Mouse (Mus musculus) heart, adult 11 months (tissue): Measurements from ENCODE around the gene Ndufs2.

ENCODE experiments used
- DNase-seq: peaks from one replicate; pipeline ENCODE4 v3.0.0; 2022

The Ndufs2 gene

DNA sequence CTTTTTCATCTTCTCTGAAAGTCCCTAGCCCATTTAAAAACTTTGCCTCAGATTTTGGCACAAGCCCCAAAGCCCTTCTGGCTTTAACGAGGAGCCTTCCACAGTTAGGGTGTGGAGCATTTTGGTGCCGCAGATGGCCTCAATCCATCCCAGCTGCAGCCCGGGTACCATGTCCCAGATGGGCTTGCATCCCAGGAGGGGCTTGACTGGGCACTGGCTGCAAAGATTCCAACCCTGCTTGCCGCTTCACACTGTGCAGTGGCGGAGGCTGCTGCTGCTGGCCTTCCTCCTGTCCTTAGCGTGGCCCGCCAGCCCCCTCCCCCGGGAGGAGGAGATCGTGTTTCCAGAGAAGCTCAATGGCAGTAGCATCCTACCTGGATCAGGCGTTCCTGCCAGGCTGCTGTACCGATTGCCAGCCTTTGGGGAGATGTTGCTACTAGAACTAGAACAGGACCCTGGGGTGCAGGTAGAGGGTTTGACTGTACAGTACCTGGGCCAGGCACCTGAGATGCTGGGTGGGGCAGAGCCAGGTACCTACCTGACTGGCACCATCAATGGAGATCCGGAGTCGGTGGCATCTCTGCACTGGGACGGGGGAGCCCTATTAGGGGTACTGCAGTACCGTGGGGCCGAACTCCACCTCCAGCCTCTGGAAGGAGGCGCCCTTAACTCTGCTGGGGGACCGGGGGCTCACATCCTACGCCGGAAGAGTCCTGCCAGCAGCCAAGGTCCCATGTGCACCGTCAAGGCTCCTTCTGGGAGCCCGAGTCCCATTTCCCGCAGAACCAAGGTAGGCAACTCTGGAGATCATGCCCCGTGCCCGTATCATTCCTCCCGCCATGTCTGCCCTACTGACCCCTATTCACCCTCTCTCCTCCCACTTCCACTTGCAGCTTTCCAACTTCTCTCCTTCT lies at the start of gene Ndufs2:
Gene Ndufs2, minus strand, starts transcription at position 709 of the 914 bp plus-strand sequence.
- DNase-seq, result peak; percentile 96

GRCm38 (mm10) chr1:171298226-171298625 lies 47.0 kb upstream of the Ndufs2 start:
- no peak for DNase-seq

DNA sequence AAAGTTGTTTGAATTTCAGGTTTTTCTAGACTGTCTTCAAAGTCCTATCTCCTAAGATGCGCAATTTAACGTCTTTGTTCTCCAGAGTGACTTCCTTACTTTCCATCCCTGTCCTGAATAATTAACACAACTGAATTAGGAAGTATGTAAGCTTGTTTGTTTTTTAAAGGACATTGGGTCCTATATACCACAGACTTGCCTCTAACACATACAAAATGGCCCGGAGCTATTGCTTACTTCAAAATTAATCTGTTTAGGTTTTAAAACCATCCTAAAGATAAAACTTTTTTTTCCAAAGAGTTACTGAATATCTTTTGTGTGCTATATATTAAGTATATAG lies 43.8 kb upstream of the Ndufs2 start:
- no peak for DNase-seq

- DNase-seq, result peak; percentile 99
Measured at GRCm38 (mm10) chr1:171294298-171295062, 43.3 kb upstream of the Ndufs2 start, which contains the start of gene Ufc1. Gene Ufc1 (minus strand): TSS chr1:171295024.

DNA sequence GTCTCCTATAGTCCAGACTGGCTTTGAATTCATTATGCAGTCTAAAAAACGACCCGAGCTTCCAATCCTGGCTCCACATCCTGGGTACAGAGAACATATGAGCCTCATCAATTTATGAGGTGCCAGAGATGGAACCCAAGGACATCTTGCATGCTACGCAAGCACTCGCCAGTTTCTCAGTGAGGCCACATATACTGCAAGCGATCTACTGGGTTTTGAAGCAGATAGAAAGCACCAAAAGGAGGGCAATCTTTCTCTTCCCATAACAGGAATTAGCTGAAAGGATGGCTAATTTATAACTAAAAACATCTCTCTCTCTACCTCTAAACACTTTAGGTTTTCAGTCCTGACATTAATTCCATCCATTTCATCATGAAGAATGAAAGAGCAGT lies 42.7 kb upstream of the Ndufs2 start:
- DNase-seq, result no peak

DNA sequence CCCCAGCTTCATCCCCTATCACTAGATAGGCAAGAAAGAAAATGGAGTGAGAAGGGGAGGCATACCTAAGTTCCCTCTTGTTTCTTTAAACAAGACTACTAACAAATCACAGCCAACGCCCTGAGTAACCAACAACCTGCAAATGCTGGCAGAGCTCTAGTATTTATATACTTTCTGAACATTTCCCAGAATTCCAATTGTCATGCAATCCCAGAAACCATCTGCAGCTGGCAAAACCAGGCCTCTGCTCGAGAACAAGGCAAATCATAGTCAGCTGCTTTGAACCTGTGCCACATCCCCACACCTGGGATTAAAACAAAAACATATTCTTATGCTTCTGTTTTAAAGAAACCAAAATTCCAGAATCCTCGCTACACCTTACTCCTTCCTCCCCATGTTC lies 42.2 kb upstream of the Ndufs2 start:
- no peak for DNase-seq

DNA sequence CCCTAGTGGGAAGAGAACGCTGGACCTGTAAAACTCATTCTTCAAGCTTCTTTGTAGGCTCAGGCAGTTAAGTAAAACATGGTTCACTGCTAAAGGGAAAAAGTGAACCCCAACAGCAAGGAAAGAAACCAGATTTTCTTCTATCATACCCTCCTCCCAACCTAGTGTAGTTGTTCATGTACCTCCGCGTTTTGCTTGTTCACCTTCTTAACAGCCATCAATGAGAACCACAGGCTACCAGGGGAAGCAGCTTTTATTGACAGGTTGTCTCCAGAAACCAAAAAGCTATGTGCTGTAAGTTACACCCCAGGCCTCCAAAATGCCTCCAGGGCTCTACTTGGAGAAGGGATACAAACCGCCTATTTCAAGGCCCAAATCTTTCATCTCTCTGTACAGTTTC lies 37.1 kb upstream of the Ndufs2 start:
- DNase-seq, result peak; percentile 91

DNA sequence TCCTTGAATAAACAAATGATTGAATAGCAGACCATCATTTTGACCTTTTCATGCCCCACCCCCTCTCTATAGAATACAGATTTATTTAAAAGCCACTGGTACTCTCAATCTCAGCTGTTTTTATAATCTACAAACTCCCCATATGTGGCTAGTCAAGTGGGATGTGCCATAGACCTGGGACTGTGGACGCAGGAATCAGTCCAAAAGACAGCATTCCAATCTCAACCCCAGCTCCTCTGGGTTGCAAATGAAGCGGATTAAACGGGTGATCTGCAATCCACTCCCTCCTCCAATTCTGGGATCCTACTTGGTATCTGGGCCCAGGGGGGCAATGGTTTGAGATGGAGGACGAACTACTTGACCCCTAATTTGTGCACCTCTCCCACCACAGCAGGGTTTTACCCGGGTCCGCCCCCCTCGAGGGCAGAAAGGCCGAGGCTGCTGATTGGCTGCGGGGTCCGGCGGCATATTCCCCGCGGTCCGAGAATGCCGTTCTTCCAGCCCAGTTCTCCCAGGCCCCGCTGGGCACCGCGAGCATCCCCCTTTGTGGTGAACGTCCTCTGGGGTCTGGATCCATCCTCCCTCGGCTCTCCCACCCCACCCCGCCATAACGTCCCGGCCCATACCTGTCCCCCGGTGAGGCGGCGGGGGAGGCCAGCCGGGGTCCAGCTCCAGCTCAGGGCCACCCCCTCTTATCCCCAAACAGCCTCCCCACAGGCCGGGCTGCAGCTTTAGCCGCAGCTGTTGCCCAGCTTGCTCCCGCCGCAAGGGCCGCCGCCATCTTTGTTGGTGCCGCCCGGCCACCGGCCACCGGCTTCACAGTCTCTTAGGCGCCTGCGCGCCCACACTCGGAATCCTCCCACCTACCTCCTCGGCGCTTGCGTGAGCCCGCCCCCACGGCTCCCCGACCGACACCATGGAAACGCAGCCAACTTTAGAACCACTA lies 36.2 kb upstream of the Ndufs2 start, which contains the start of gene Usp21:
Gene Usp21, minus strand, starts transcription at position 856 of the 946 bp plus-strand sequence.
- DNase-seq, result peak; percentile 100

DNA sequence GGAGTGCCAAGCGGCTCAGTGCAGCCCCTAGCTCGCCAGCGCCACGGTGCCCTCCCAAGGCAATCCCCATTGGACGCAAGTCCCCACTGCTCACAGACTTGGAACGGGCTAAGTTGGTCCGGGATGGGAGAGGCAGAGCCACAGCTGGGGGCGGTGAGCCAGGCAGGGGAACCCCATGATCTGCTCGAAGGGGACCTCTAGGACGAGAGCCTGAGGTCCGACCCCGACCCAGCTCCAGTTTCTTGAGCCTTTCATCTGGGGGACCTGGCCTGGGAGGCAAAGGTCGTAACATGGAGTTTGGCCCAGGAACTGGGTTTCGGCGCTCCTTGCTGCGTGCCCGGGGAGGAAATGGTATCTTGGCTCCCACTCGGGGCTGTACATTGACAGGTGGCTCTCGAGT lies 35.3 kb upstream of the Ndufs2 start:
- DNase-seq, result peak; percentile 96

DNA sequence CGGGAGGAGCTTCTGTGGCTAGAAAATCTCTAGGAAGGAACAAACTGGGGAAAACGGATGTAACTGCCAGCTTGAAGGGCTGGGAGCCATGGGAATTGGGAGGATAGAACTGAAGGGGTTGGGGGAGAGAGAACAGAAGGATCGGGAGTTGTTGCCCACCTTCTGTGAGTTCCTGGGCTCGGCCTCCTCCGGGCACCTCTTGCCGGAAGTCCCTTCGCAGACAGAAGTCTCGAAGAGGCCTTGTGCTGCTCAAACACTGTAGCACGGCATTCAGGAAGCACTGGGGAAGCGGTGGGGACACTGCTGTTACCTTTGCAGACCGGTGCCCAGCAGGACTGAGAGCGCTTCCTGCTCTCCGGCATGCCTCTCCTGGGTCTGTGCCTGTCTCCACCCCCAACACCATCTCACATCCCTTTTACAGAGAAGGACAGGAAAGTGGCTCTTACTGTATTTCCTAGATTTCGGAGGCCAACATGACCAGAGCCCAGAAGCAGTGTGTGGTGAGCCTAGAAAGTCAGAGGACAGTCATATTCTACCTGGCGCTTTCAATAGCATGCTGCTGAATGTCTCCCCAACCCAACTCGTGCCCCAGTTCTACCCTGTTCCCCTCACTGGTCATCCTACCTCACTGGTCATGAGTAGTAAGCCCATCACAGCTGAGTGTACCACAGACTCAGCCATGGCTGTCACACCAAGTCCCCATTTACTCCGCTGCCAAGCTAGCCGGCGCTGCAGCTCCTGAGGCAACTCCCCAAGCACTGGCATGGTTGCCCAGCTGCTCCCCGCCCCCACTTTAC lies 34.1 kb upstream of the Ndufs2 start:
- peak; percentile 91 for DNase-seq

- DNase-seq, result peak; percentile 88
Measured at GRCm38 (mm10) chr1:171284491-171284890, 33.3 kb upstream of the Ndufs2 start.

DNA sequence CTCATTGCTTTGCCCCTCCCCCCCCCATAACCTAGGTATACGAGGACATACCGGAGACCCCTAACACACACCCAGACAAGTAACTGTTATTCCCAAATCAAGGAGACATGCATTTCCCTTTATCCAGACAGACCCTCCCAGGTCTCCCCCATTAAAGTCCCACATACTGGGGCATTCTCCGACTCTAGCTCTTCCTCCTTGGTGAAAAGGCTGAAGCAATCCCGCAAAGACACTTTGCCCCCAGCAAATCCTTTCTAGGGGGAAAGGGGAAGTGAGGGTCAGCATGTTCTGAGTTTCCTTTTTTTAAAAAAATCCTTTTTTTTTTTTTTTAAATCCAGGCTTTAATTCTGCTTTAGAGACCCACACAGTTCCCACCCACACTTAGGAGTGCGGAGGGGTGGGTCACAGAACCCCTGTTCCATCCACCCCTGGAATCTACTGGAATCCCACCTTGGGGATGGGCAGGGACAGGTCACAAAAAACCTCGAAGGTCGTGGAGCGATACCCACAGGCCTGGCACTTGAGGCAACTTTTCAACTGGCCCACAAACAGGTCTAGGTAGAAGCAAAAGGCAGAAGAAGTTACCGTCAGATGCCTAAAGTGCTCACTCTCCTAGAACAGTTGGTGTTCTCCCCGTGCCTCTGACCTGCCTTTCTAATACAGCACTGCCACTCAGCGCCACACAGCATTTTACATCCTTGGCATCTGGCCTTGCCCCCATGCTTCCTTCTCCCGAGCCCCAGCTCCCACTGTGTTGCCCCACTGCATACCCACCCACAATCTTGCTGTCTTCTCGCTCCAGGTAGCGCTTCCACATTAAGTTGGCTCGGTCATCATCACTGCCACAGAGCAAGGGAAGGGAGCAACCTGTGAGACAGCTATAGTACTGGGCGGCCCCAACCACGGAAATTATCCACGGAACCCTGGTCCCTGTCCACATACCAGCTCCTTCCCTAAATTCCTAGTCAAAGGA lies 32.3 kb upstream of the Ndufs2 start:
- DNase-seq, result peak; percentile 91

- DNase-seq, result peak; percentile 93
Measured at GRCm38 (mm10) chr1:171282086-171282805, 31.1 kb upstream of the Ndufs2 start.

- DNase-seq, result no peak
Measured at GRCm38 (mm10) chr1:171281528-171281923, 30.3 kb upstream of the Ndufs2 start.

DNA sequence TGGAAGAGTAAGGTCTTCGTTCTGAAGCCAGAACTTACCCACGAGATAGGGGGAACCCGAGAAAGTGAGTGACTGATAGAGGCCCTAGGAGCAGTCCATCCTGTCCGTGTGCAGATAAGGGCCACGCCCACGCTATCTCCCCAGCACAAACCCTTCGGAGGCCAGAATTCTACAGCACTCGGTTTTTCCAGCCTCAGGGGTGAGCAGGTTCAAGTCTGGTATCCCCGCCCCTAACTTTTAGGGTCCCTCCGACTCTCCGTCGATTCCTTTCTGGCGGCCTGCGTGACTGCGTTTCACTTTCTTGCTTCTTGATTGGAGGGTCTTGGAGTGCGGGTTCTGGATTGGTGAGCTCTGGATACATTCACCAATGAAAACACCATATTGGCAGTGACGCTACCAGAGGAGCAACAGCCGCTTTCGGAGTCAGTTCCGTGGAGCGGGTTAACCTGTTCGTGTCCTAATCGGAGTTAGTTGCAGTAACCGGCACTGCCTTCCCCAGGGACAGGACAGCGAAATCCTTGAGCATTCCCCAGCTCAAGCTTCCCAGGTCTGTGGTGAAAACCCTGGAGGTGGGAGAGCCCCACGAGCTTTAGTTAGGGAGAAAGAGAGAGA lies 29.8 kb upstream of the Ndufs2 start, which contains the start of gene Ppox:
Gene Ppox, minus strand, starts transcription at position 271 of the 612 bp plus-strand sequence.
- peak; percentile 100 for DNase-seq

GRCm38 (mm10) chr1:171280250-171280915 lies 29.2 kb upstream of the Ndufs2 start:
- DNase-seq, result peak; percentile 92

DNA sequence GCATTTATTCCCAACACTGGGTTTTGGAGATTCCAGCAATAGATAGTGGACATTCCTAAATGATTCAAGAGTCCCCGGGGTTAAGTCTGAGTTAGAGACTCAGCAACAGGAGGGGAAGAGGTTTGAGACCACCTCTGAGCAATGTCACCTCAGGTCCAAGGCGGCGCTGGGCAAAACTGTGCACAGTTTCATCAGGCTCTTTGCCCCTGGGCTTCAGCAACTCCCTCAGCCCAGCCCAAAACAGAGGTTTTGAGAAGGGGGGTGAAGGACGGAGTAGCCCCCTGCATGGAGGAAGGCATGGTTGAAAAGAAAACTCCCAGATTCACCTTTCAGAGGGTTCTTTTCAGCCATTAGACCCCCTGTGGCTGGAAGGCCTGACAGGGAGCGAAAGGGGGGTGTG lies 28.5 kb upstream of the Ndufs2 start:
- DNase-seq, result no peak

DNA sequence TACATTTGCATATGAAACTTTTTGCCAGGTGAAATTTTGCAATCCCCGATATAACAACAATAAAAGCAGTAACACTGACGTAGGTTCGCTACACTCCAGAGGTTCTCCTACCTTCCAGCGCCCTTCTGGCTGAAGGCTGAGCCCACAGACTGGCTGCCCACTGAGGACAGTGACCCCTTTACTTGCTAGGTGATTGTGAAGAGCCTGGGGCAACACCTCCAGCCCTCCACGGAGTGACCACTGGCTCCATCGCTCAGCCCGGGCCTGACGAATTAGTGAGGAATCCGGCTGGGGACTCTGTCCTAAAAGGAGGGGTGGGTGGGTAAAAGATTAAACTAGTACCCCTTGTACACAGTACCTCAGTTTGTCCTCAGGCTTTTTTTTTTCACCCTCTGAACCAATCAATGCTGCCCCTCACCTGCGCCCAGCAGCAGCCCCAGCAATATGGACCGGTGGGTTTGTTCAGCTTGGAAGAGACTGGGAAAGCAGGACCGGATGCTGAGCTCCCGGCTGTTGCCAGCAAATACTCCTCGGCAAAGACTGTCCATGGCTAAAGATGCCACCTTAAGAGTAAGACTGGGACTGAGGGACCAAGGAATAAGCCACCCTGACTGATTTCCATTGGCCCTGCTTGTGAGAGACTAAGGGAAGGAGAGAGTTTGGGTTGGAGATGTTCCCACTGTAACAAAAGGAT lies 28.0 kb upstream of the Ndufs2 start:
- peak; percentile 87 for DNase-seq
